Mouse (Mus musculus): ENCODE measurements at regions not wholly inside any gene's neighbourhood (a gene's known extent, or its start where the extent isn't known, plus 50 kb on each side); places are given as distances from the start of the nearest gene placed in this dataset.

GRCm38 (mm10) chr1:183962486-183962885, 50.6 kb upstream of the Dusp10 start:
- no peak for DNase-seq (ENCODE audit: low spot score in 2 of 2)

- no peak for DNase-seq (ENCODE audit: low spot score in 2 of 2)
Observed at GRCm38 (mm10) chr1:183963286-183963685, 49.8 kb upstream of the Dusp10 start.
